Mouse (Mus musculus) stomach, embryonic 14.5 days (tissue): Measurements from ENCODE around the gene Serpinb1a. TPM values are rescaled to one million over a fixed set of nuclear protein-coding genes. Genes with fewer than 3 reads are reported as not detected.

Source experiments
- ATAC-seq: fragments of 200-750 bp; cut with Nextera tagmentation; 2 replicates; pipeline ENCODE4 v1.8.0; 2017; ENCODE audit warnings: low read depth, moderate TSS enrichment; ENCODE audit not compliant: insufficient number of reproducible peaks, insufficient read depth, low FRiP score
- H3K27ac ChIP-seq: fragments of 300-500 bp; sonication (generic); 2 replicates; pipeline ENCODE4 v1.5.1; 2014; ENCODE audit warnings: mild to moderate bottlenecking, low read length, moderate library complexity, mixed read lengths
- H3K27me3 ChIP-seq: fragments of 300-500 bp; sonication (generic); 2 replicates; pipeline ENCODE4 v1.6.1; 2014; ENCODE audit warnings: low read length, control low read depth, mixed read lengths; ENCODE audit not compliant: control insufficient read depth, insufficient read depth
- H3K36me3 ChIP-seq: fragments of 300-500 bp; sonication (generic); 2 replicates; pipeline ENCODE4 v1.6.1; 2014; ENCODE audit warnings: mild to moderate bottlenecking, control low read depth, low read length, moderate library complexity, mixed read lengths; ENCODE audit not compliant: control insufficient read depth, insufficient read depth
- H3K4me1 ChIP-seq: fragments of 300-500 bp; sonication (generic); 2 replicates; pipeline ENCODE4 v1.6.1; 2014; ENCODE audit warnings: low read length, control low read depth, mixed read lengths; ENCODE audit not compliant: control insufficient read depth, insufficient read depth
- H3K4me2 ChIP-seq: fragments of 300-500 bp; sonication (generic); replicated peaks from 2 replicates; pipeline ENCODE4 v1.6.1; 2014; ENCODE audit warnings: low read depth, low read length, control low read depth
- H3K4me3 ChIP-seq: fragments of 300-500 bp; sonication (generic); 2 replicates; pipeline ENCODE4 v1.5.1; 2014; ENCODE audit warnings: low read depth, low read length, control low read depth
- H3K9ac ChIP-seq: fragments of 300-500 bp; sonication (generic); replicated peaks from 2 replicates; pipeline ENCODE4 v1.6.1; 2014; ENCODE audit warnings: low read depth, mild to moderate bottlenecking, control low read depth, low read length, moderate library complexity, mixed read lengths
- H3K9me3 ChIP-seq: fragments of 300-500 bp; sonication (generic); 2 replicates; pipeline ENCODE4 v1.6.1; 2016; ENCODE audit warnings: low read depth, low read length, control low read depth; ENCODE audit not compliant: control insufficient read depth
- WGBS: fragments of 180-500 bp; shearing (Covaris S2); extraction: QIAGEN DNeasy Blood & Tissue Kit; methylation state at CpG from one replicate; pipeline ENCODE4 v1.1.7; 2014; 5-methylcytosine and 5-hydroxymethylcytosine counted together
- polyA plus RNA-seq: library from polyadenylated mRNA; unstranded; fragments of >200 nt; fragmentation: Nextera tagmentation; extraction: Ambion mirVana; gene quantifications from 2 replicates; pipeline ENCODE4 v1.2.1, GENCODE M21; 2014

The Serpinb1a gene
- polyA plus RNA-seq, 1 experiment from 2014 or later: 21.2 TPM

DNA sequence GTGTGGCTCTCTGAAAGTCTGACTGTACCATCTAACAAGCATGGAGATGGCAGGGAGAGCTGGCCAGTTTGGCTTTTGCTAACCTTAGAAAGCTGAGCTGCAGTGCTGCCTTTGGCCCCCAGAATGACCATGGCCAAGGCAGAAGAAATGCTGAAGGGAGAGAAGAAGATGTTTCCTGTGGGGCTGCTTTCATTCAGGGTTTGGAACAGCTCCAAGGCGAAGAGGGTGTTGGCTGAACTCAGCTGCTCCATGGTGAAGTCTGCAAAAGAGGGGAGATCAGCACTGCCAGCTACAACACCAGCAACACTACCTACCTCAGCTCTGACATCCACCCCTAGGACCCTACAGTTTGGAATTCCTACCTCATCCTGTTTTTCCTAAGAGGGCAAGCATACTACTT, 829 bp downstream of the Serpinb1a start:
- H3K9me3 ChIP-seq: no peaks in the 10 kb centered on the region
- no peak overlapping the region for H3K27ac ChIP-seq
- WGBS: 73% methylated on average over 1 of the region's 1 CpGs
- no peaks in the 10 kb centered on the region; the same call in 1 of the 2 replicates for H3K4me1 ChIP-seq
- H3K4me2 ChIP-seq: no peak overlapping the region
- ATAC-seq: no peak
- H3K36me3 ChIP-seq: no peaks in the 10 kb centered on the region
- H3K4me3 ChIP-seq: no peak overlapping the region
- no peak overlapping the region for H3K9ac ChIP-seq
- H3K27me3 ChIP-seq: no peaks in the 10 kb centered on the region

DNA sequence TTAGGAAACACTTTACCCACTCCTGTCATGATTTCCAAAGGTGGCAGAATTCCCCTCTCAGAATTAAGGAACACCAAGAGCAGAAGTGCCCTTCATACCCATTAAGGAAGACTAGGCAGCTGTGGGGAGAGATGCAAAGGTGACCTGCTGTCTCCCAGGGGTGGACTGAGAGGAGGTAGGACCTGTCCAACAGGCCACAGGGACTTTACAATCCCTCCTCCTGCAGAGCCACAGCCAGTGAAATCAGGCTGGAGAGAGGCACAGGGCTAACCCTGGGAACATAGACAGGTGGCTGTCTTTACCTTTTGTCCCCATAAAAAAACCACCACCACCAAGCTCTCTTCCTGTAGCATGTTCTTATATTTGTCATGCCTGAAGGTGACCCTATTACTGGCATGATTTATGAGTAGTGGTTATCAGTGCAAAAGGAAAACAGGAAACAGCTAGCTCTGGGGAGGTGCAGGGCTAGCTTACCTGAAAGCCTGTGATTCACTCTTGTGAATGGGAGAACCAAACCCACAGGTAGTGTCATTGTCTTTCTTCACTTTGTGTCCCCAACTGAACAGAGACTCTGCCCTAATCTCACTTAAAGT, 1.4 kb downstream of the Serpinb1a start:
- Histone ChIP-seq H3K27ac (peak overlapping the region; percentile 61; the same call in 1 of the 2 replicates), H3K4me2 (no peak overlapping the region)
- ATAC-seq: peak; percentile 24; the same call in 1 of the 2 replicates

DNA sequence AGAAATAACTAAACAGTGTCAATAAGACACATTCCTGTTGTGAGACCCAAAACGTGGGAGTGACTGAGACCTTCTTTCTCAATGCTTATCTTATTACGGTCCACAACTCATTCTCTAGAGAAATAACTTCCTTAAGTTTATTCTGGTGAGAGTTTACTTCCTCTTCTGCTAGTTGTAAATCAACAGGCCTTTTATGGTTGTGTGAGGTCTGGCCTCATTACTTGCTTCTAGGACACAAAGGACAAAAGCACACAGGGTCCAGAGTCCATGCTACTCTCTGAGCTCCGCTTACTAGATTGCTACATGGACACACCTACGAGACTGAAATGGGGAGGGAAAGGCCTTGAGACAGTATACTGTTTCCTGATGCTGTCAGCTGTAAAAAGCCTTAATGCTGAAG, 1.9 kb downstream of the Serpinb1a start:
- no peak overlapping the region for H3K4me2 ChIP-seq
- no peak overlapping the region for H3K4me3 ChIP-seq
- no peaks in the 10 kb centered on the region for H3K27me3 ChIP-seq
- ATAC-seq: peak; percentile 66
- H3K9me3 ChIP-seq: no peaks in the 10 kb centered on the region
- peak overlapping the region; percentile 61; the same call in 1 of the 2 replicates for H3K27ac ChIP-seq
- no peaks in the 10 kb centered on the region; the same call in 1 of the 2 replicates for H3K4me1 ChIP-seq
- no peaks in the 10 kb centered on the region for H3K36me3 ChIP-seq
- no peak overlapping the region for H3K9ac ChIP-seq
- WGBS: 42% methylated on average over 4 of the region's 4 CpGs

More for the DNA sequence above, 1.4 kb downstream of the Serpinb1a start:
- Histone ChIP-seq H3K4me1 (no peaks in the 10 kb centered on the region; the same call in 1 of the 2 replicates), H3K9me3 (no peaks in the 10 kb centered on the region), H3K27me3 (no peaks in the 10 kb centered on the region), H3K36me3 (no peaks in the 10 kb centered on the region), H3K9ac (no peak overlapping the region), H3K4me3 (no peak overlapping the region)

DNA sequence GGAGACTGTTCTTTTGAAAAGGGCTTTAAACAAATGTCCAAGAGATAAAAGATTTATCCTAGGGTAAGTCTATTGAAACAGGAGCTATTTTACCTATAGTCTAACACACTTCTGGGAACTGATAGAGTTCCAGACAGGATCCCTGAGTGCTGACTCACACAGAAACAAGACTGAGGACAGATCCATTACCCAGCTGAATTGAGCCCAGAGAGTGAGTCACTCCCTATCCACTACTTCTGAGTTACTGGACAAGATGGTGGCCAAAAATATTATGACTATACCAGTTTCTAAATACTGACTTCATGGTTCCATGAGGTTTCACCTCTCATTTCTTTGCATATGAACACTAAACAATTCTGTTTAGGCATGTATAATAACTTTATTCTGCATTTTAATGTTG, 4.8 kb downstream of the Serpinb1a start:
- no peak for ATAC-seq
- no peak overlapping the region for H3K4me2 ChIP-seq
- H3K4me1 ChIP-seq: no peaks in the 10 kb centered on the region; the same call in 1 of the 2 replicates
- no peaks in the 10 kb centered on the region for H3K9me3 ChIP-seq
- no peak overlapping the region for H3K4me3 ChIP-seq
- H3K27ac ChIP-seq: no peak overlapping the region
- no peaks in the 10 kb centered on the region for H3K27me3 ChIP-seq
- no peak overlapping the region for H3K9ac ChIP-seq
- no peaks in the 10 kb centered on the region for H3K36me3 ChIP-seq

DNA sequence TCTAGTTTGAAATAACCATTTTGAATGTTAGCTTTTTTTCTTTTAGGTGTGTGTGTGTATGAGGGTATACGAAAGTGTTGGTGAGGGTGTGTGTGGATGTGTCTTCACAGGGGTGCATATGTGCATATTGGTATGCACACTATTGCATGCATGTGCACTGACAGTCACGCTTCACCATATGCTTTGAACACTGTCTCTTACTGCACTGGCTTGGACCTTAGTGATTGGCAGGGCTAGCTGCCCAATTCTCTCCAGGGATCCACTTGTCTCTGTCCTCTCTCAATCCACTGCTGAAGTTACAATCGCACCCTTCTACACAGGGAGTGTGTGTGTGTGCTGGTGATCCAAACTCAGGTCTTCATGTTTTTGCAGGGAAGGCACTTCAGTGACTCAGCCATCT, 9.6 kb downstream of the Serpinb1a start:
- no peaks in the 10 kb centered on the region for H3K4me1 ChIP-seq
- ATAC-seq: no peak
- 87% methylated on average over 3 of the region's 3 CpGs for WGBS

DNA sequence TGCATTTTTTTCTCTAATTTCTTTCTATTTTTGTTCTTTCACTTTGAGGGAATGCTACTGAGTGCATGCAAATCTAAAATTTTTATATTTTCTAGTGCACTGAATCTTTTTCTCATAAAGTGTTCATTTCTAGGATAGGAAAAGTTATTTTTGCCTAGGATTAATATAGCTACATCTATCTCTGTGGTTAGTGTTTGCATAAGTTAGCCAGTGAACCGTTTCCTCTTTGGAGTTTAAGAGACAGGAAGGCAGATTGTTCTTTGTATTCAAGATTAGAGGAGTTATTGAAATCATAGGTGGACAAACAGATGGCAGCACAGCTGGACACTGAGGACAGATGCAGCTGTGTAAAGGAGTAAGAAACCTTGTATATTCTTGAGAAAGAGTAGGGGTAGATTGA, 11.7 kb downstream of the Serpinb1a start:
- no peak overlapping the region for H3K9ac ChIP-seq
- H3K4me1 ChIP-seq: no peaks in the 10 kb centered on the region
- 50% methylated on average over 1 of the region's 1 CpGs for WGBS
- no peak overlapping the region for H3K4me3 ChIP-seq
- ATAC-seq: no peak
- no peak overlapping the region for H3K27ac ChIP-seq
- no peaks in the 10 kb centered on the region for H3K27me3 ChIP-seq
- no peaks in the 10 kb centered on the region for H3K9me3 ChIP-seq
- no peak overlapping the region for H3K4me2 ChIP-seq
- H3K36me3 ChIP-seq: no peaks in the 10 kb centered on the region

More for the DNA sequence above, 9.6 kb downstream of the Serpinb1a start:
- no peaks in the 10 kb centered on the region for H3K27me3 ChIP-seq
- H3K9ac ChIP-seq: no peak overlapping the region
- H3K4me2 ChIP-seq: no peak overlapping the region
- no peaks in the 10 kb centered on the region for H3K9me3 ChIP-seq
- no peaks in the 10 kb centered on the region for H3K36me3 ChIP-seq
- no peak overlapping the region for H3K27ac ChIP-seq
- no peak overlapping the region for H3K4me3 ChIP-seq

DNA sequence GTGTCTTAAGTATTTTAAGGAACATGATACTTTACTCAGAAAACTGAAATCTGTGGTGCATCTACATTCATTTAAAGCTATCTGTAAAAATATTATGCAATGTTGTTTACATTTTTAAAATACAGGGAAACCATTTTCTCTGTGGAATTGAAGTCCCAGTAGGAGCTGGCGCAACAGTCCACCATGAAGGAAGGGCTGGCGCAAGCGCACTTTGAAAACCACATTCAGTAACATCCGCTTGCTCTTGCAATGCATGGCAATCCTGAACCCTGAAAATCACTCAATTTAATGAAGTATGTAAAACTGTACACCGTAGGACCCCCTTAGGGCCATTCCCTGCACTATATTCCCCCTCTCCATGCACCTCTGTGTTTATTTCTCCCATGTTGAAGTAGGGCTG, 16.5 kb downstream of the Serpinb1a start:
- 87% methylated on average over 5 of the region's 5 CpGs for WGBS
- Histone ChIP-seq H3K27ac (no peak overlapping the region), H3K36me3 (no peaks in the 10 kb centered on the region), H3K9ac (no peak overlapping the region), H3K27me3 (no peaks in the 10 kb centered on the region), H3K4me1 (no peaks in the 10 kb centered on the region), H3K4me3 (no peak overlapping the region), H3K9me3 (no peaks in the 10 kb centered on the region), H3K4me2 (no peak overlapping the region)
- ATAC-seq: no peak

DNA sequence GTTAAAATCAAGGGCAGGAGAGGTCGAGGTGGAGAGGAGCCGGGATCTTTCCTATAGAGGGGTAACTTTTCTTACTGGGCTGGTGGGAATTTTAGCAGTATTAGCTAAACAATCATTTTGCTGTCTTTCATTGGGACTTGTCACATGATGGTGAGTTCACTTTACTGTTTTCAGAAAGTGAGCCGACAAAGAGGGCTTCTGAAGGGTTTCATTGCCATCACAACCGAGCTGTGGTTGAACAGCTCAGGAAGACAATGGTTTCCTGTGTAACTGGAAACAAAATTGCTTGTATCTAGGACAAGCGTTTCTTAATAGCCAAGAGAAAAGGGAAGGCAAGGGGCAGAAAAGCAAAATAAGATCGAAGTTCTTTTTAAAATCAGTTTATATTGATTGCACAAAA, 17.7 kb downstream of the Serpinb1a start:
- Histone ChIP-seq H3K4me1 (no peaks in the 10 kb centered on the region), H3K9me3 (no peaks in the 10 kb centered on the region), H3K4me3 (no peak overlapping the region), H3K27ac (no peak overlapping the region), H3K36me3 (no peaks in the 10 kb centered on the region), H3K4me2 (no peak overlapping the region), H3K9ac (no peak overlapping the region), H3K27me3 (no peaks in the 10 kb centered on the region)
- WGBS: 69% methylated on average over 6 of the region's 6 CpGs
- no peak for ATAC-seq

DNA sequence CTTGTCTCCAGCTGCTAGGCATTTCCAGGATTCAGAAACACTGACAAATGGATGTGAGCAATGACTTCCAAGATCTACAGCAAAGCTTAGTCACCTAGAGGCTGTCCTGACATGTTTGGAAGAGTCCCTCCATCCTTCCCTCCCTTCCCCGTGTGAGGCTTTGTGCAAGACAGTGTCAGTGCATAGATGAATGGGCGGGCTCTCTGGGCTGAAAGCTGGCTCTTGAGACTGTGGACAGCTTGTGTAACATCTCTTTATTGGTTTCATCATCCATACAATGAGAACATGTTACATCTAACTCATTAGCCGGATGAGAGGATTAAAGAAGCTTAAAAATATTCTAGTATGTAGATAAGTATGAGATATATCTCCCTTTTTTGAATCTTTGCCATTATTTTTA, 18.2 kb downstream of the Serpinb1a start:
- ATAC-seq: no peak
- Histone ChIP-seq H3K9ac (no peak overlapping the region), H3K27ac (no peak overlapping the region), H3K9me3 (no peaks in the 10 kb centered on the region), H3K4me3 (no peak overlapping the region), H3K27me3 (no peaks in the 10 kb centered on the region), H3K36me3 (no peaks in the 10 kb centered on the region), H3K4me1 (no peaks in the 10 kb centered on the region), H3K4me2 (no peak overlapping the region)
- 62% methylated on average over 3 of the region's 3 CpGs for WGBS
